Mouse (Mus musculus) layer of hippocampus, postnatal 36 days (tissue): ENCODE results near the gene Slc5a10. TPM values are rescaled to one million over a fixed set of nuclear protein-coding genes. Genes with fewer than 3 reads are reported as not detected.

ENCODE experiments used
- total RNA-seq, 2 experiments: library from RNA; stranded (reverse); gene quantifications; 2 replicates each; pipeline ENCODE4 v1.2.3; 2021

Slc5a10 gene
- total RNA-seq, 2 experiments from 2014 or later: 0.38 to 0.47 TPM

Other genes starting within 250 kb of the Slc5a10 start
- 1 to 10 TPM; 4.6 to 5.4 TPM for gene Mfap4, start 235.4 kb downstream of the Slc5a10 start, total RNA-seq
- 10 to 100 TPM; 28.8 to 33.1 TPM for gene Mapk7, start 226.4 kb downstream of the Slc5a10 start, total RNA-seq
- 10 to 100 TPM; 42.6 TPM for gene B9d1, start 215.7 kb downstream of the Slc5a10 start, total RNA-seq
- 100 to 1,000 TPM; 178 to 185 TPM for gene Epn2, start 141.1 kb downstream of the Slc5a10 start, total RNA-seq
- 1 to 10 TPM; 4.5 to 6.9 TPM for gene Grap, start 67.6 kb downstream of the Slc5a10 start, total RNA-seq
- not detected for gene Fam83g, start 36.7 kb downstream of the Slc5a10 start, total RNA-seq
- 10 to 100 TPM; 48.4 to 49.9 TPM for gene Prpsap2, start 41.3 kb upstream of the Slc5a10 start, total RNA-seq
- 10 to 100 TPM; 75.4 to 76.4 TPM for gene Ulk2, start 134.2 kb upstream of the Slc5a10 start, total RNA-seq
- gene Akap10, start 209.4 kb upstream of the Slc5a10 start, total RNA-seq: 10 to 100 TPM; 38.0 to 42.0 TPM
- gene Specc1, start 235.9 kb upstream of the Slc5a10 start, total RNA-seq: 100 to 1,000 TPM in 1 of 2 experiments, 10 to 100 TPM in 1; 95.3 to 103 TPM